Mouse (Mus musculus) granulocyte monocyte progenitor cell, adult 5-6 weeks (primary cell): ENCODE results near the gene Smim14. TPM values are rescaled to one million over a fixed set of nuclear protein-coding genes. Genes with fewer than 3 reads are reported as not detected.
A peak's percentile ranks its signal among the peaks of the same experiment; 100 is the strongest.
"Not testable (repeated sequence)": the region's sequence is repeated elsewhere in the genome, so short reads cannot be mapped to it uniquely, and the experiment has no call there.

Experiments used
- ATAC-seq: replicated peaks from 2 replicates; pipeline ENCODE4 v1.8.0; 2016; ENCODE audit warnings: mild to moderate bottlenecking, moderate TSS enrichment, inconsistent platforms; ENCODE audit not compliant: poor library complexity, severe bottlenecking
- total RNA-seq, 2 experiments: library from RNA; stranded (forward) in 1 of 2; stranded (reverse) in 1 of 2; fragments of 200-712, 200-1000 nt in 1 of 2; fragments of >200 nt in 1 of 2; fragmentation: Nextera tagmentation in 1 of 2; gene quantifications; 2 replicates each; pipeline ENCODE4 v1.2.3; 2014 to 2017

Gene Smim14
- 127 and 147 TPM in 2 replicates for total RNA-seq (2014; fragmentation: Nextera tagmentation)
- 95.5 and 104 TPM in 2 replicates for total RNA-seq (2017)

DNA sequence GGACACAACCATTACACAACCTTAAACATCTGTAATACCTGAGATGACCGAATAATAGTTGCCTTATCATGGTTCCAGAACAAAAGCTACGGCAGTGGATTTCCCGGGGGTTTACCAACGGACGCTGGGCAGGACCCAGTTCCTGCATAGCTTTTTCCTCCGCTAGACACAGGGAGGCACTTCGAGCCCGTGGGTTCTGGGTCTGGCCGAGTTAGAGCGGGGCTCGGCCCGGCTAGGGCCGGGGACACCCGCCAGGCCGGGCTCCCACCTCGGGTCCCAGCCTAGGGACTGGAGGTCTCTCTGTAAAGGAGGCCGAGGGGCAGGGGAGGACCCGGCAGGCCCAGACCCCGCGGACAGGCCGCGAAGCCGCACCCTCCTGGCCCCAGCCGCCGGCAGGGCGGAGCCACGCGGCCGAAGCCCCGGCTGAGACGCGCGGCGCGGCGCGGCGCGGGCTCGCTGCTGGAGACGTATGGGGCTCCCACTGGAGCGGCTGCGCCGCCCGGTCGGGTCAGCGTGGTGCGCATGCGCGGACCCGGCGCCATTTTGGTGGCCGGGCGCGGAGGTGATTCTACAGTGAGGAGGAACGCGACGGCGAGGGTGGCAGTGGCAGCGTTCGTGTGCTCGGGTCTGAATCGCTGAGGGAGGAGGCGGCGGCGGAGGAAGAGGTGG is at the start of gene Smim14, which contains the start of gene Ube2k:
TSS of gene Smim14 (minus strand) at position 434 of the 669 bp plus-strand sequence.
TSS of gene Ube2k (plus strand) at position 483 of the 669 bp plus-strand sequence.
- ATAC-seq, result peak; percentile 79

DNA sequence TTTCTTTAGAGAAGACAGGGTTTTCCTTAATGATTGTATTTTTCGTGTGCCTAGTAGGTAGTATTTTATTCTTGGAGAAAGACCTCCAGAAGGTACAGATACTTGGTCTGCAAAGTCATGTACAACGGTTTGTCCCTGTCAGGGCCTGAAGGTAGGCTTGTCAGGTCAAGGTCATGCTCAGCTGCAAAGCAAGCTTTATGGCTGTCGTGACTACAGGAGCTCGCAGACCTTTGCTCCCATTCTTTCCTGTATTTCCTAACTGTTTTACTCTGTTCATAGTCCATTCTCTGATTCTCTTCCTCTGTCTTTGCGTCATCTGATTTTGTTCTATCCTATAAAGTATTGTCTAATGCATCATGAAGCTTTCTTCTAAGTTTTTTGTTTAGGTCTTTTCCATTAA is 49.3 kb upstream of the Smim14 start:
- no peak for ATAC-seq

DNA sequence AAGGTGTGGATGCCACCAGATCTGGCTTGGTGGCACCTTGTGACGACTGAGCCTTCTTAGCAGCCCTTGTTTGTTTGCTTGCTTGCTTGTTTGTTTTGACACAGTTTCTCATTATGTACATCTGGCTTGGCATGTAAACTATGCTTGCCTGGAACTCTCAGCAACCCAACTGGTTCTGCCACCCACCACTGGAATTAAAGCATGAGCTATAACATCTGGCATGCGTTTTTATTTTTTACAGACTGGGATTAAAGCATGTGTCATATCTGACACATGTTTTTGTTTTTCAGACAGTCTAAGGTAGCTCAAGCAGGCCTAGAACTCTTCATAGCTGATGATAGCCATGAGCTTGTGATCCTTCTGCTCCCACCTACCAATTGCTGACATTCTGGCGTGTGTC is 41.6 kb upstream of the Smim14 start:
- no peak for ATAC-seq

DNA sequence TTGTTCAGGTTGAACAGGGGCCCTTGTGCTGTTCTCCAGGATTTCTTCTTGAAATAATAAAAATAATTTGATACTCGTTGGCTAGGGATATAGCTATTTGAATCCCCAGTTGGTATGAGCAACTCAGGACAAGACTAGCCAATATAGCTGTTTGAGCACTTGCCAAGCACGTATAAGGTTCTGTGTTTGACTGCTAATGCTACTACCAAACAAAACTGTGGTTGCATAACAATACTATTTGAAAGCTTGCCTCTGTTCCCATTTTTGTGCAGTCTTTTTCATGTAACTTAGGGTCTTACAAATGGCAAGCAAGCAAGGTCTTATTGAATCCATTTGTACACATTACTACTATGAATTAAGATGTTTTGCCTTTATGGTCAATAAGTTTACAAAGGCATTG is 38.9 kb upstream of the Smim14 start:
- no peak for ATAC-seq

DNA sequence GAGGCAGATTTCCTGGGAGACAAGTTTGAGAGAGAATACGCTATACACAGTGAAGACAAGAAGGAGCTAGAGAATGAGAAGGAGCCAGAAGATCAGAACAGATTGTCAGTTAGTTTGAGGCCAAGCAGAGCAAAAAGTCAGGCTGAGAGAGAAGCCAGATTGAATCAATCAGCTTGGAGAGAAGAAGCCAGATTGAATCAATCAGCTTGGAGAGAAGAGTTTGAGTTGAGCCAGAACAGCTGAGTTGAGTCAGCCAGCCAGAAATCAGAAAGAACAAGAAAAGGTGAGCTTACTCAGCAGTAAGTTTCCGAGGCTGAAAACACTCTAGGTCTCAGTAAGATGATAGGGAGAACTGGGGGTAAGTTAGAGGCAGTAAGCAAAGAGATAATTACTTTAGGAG is 37.9 kb upstream of the Smim14 start:
- no peak for ATAC-seq

DNA sequence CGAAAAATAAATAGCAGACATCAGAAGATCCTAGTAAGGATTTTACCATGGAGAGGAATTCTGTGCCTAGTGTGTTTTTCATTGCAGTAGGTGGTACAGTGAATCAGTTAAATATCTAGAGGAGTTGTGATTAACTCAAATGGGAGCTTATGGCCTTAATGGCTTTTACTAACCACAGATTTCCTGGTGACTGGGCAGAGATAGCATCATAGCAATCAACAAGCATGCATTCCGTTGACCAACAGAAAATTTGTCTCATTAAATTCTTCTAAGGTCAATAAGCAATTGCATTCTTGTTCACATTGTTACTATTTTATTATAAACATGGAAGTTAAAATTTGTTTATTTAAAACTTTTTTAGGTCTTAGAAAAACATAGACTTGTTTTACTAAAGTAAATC is 28.5 kb upstream of the Smim14 start:
- ATAC-seq, result no peak

DNA sequence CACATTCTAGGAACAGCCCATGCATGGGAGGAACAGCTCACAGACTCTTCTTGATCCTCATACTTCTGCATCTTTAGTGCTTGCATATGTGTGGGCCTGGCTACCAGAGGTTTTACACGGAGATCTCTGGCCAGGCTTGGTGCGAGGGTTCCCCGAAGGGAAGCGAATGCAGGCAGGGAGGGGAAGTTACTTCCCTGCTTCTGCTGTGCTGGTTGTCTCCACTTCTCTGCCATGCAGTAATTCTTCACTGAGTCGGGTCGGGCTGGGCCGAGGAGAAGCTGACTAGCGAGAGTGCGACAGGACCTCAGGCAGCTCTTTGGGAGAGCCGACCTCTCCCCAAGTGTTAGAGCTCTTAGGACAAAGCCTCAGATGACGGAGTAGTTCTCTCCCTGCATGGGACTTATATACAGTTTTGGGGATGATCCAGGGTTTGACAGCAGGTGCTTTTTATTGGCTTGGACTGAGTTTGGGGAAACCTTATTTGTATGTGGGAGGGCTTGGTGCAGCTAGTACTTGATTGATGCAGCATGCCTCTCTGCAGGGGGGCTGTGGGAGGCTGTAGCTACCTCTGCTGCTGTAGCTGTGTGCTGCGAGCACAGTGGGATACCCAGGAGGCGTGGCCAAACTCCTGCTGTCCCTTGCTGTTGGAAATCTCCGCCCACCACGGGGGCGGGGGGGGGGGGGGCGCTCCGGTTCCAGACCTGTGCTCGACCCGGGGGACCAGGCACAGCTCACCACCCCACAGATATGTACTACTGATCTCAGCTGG is 24.3 kb upstream of the Smim14 start:
- ATAC-seq, result peak; percentile 73

DNA sequence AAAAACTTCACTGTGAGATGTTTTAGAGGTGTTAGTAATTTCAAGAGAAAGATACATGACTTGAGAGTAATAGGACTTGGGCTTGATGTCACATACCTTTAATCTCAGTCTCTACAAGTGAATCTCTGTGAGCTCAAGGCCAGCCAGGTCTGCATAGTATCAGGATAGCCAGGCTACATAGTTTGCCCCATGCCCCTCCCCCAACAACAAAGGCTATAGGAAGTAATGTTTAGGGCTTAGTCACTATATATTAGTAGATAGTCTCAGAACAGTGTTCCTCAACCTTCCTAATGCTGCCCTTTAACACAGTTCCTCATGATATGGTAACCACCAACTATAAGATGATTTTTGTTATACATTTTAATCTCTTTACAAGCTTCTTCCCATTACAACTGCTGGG is 20.1 kb upstream of the Smim14 start:
- ATAC-seq, result no peak

DNA sequence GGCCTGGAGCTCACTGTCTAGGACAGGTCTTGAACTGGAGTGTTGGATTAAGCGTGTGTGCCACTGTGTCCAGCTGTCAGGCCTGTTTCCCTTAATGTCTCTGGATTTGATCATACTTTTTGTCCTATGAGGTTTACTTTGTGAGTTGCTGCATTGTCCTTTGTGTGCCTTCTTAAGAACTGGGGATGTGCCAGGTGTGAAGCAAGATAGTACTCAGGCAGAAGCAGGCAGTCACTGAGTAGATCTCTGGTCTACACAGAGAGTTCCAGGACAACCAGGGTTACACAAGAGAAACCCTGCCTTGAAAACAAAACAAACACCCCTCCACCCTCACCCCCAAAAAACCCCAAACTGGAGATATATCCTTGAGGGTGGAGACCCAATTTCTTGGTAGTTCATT is 12.7 kb upstream of the Smim14 start:
- ATAC-seq, result peak; percentile 17; the same call in 1 of the 2 replicates

DNA sequence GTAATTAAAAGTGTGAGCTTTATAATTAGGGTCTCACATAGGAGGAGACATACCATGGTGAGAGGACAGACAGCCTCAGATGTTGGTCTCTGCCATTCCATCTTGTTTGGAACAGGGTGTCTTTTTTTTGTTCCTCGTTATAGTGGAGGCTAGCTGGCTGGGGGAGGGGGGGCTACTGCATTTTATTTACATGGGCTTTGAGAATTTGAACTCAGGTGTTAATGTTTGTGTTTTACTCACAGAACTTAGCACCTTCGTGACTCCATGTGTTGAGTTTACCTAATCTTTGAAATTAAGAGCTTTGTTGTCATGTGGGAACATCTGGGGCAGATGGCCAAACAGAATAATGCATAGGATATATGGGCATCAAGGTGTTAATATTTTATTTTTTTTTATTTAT is 7.6 kb upstream of the Smim14 start:
- no peak for ATAC-seq

DNA sequence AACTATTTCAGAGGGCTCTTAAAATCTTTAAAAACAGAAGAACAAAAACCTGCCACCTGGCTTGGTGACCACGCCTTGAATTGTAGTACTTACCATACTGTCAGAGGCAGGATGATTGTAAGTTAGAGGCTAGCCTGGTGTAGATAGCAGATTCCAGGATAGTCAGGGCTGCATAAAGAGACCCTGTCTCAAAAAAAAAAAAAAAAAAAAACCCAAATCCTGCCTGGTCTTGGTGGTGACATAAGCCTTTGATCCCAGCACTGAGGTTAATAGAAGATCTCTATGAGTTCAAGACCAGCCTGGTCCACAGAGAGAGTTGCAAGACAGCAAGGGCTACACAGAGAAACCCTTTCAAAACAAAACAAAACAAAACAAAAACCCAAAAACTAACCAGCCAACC is 6.5 kb upstream of the Smim14 start:
- ATAC-seq, result no peak

DNA sequence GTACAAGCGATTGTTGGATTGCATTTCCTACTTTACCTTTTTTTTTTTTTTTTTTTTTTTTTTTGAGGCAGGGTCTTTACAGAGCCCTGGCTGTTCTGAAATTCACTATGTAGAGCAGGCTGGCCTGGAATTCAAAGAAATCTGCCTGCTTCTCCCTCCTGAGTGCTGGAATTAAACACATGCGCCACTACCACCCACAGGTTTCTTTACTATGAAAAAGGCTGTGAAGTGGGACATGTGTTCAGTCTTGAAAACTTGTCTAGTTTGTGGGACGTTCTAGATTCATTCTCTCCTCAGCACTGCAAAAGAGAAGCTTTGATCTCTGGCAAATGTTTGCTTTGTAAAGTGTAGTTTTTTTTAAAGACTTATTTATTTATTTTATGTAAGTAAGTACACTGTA is 4.9 kb upstream of the Smim14 start:
- ATAC-seq, result no peak

DNA sequence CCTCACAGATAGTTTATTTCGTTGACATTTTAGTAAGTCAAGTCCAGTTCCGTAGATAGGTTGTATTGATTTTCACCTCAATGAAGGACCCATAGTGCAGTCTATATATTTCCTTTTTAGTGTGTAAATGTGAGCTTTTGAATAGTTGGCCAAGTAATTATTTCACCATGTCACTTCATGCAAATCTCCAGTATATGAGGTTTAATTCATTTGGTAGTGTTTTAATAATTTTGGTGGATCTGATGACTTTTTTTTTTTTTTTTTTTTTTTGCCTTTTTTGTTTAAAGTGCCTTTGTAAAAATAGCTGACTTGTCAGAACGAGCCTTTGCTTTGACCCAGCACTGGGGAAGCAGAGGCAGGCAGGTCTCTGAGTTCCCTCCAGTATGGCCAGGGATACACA is 2.8 kb upstream of the Smim14 start:
- ATAC-seq, result no peak

DNA sequence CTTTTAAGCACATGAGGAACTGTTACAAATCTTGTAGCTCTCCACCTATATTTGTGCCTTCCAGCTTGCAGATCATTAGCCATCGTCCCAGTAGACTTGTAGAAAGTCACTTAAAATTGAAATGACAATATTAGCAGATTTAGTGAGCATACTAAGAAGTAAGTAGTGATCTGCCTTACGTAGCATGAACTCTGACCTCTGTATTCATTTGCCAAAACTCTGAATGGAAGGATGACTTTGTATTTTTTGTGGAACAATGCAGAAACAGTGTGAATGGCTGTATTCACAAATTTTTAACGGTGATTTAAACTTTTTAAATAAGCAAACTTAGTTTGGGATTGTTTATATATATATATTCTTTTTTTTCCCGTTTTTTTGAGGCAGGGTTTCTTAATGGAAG is 1.8 kb upstream of the Smim14 start:
- ATAC-seq, result no peak

DNA sequence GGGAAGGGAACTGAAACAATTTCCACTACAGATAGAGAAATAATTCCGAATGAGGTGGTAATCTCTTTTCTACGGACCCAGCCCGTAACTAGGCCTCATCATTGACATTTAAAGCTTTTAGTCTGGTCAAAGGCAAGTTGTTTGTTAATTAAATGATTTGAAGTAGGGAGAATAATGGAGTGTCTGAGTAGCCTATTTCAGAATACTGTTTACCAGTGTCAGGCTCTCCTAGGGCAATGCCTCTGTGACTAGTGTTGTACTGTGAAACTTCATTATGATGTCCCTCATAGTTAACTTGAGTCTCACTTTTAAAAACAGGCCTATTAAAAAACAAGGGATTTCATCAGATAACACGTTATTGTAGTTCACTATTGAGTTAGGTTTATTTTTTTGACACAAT is 1.1 kb upstream of the Smim14 start:
- ATAC-seq, result no peak

DNA sequence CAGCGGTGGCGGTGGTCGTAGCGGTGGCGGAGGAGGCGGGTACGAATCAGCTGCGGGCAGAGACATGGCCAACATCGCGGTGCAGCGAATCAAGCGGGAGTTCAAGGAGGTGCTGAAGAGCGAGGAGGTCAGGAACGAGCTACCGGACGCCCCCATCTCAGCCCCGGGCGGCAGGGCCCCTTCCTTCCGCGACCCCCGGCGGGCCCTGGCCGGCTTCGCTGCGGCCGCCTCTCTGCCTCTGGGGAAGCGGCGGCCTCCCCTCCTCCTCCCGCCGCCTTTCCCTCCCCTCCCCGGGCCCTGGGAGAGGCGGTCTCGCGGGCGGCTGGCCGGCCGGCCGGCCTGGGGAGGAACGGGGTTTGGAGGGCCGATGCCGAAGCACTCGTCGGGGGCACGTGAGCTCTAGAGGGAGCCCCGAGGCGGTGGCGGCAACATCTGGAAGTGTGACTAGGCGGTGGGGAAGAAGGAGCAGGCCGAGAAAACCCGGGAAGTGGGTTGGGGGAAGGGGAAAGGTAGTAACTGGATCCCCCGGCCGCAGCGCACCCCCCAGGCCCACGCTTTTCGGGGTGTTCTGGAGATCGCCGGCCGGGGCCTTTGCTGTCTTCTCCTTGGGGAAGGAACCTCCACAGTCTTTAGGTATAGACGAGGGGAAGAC is 562 bp upstream of the Smim14 start:
- ATAC-seq, result peak; percentile 52

DNA sequence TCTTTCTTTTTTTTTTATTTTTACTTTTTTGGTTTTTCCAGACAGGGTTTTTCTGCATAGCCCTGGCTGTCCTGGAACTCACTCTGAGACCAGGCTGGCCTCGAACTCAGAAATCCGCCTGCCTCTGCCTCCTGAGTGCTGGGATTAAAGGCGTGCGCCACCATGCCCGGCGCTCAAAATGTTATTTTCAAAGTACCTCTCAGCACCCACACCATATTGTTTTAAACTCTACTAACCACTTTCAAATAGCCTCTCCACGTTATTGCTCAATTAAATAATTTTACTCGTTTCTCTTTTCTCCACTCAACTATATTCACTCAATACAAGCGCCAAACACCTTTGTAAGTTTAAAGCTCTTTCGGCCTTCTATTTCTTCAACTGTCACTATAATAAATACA is 917 bp downstream of the Smim14 start:
- not testable (repeated sequence) for ATAC-seq

DNA sequence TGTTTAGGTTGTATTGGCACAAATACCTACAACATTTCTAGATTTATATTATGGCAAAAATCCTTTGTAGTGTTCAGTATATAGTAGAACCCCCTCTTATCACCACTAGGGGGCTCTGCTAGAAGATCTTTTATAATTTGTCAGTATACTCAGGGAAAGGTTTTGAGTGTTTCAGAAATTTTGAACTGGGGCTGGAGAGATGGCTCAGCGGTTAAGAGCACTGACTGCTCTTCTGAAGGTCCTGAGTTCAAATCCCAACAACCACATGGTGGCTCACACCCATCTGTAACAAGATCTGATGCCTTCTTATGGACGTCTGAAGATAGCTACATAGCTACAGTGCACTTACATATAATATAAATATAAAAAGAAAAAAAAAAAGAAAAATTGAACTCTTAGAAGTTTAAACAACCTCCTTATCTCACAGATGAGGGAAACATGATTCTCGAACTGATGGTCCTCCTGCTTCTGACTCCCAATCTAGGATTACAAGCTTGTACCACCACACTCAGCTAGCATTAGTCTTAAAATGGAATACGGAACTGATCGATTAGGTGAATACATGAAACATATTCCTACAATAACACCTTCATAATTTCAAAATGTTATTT is 1.4 kb downstream of the Smim14 start:
- ATAC-seq, result peak; percentile 21; the same call in 1 of the 2 replicates

DNA sequence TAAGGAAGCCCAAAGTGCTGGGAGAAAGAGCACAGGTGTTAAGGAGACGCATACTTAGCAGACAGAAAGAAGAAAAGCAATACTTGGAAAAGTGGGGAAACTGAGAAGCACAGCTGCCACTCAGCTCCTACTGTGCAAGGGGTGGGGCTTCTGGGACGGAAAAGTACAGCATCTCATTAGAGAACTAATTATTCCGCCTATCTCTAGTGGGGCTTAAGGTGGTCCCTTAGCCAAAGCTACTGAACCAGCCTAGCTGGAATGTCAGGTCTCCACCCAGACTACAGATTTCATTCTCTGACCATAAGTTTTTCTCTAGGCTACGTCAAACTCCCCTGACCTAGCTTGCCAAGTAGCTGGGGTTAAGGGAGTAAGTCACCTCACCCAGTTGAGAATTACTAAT is 2.5 kb downstream of the Smim14 start:
- ATAC-seq, result no peak

DNA sequence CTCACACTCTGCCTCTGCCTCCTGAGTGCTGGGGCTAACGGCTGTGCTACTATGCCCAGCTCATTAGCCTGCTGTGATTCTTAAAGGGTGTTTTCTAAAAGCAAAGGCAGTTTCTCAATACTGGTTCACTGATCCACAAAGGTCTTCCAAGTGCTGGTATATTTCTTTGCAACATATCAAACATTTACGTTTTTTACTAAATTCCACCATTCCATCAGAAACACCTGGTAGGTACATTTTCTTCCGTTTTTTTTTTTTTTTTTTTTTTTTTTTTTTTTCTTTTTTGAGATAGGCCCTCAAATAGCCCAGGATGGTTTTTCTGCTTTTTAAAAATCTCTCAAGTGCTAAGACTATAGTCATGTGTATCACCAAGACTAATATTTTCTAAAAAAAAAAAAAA is 5.7 kb downstream of the Smim14 start:
- no peak for ATAC-seq
